Mouse (Mus musculus): ENCODE measurements at regions not wholly inside any gene's neighbourhood (a gene's known extent, or its start where the extent isn't known, plus 50 kb on each side); places are given as distances from the start of the nearest gene placed in this dataset.

DNA sequence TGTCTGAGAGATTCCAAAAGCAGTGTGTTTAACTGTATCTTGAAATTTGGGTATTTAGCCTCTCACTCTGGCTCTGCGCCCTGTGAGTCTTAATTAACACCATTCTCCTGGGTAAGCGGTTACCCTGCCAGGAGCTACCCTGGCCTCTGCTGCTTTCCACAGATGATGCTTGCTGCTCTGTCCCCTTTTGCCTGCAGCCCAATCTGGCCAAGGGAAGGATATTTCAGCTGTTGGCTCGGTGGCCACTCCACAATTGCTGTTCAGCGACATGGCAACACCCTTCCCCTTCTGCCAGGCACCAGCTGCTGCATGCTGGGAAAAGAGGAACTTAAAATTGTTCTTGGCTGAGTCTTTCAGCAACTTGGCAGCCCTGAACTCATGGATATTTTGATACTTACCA lies 707.4 kb upstream of the Tmpo start:
- TF ChIP-seq CTCF (IDR thresholded peaks at IDR 0.05; ENCODE audit: extremely low read depth, insufficient read depth, low read length) (no peak), POLR2A (IDR thresholded peaks at IDR 0.05; ENCODE audit: extremely low read depth, insufficient read depth, low read length) (no peak)

Measured in cortical plate, adult 2 months (tissue).